Mouse (Mus musculus) urinary bladder, postnatal 0 days (tissue): ENCODE measurements around the gene Tgm2. TPM values are rescaled to one million over a fixed set of nuclear protein-coding genes. Genes with fewer than 3 reads are reported as not detected.

Experiments used
- polyA plus RNA-seq: library from polyadenylated mRNA; unstranded; fragments of >200 nt; fragmentation: Nextera tagmentation; extraction: Ambion mirVana; gene quantifications from 2 replicates; pipeline ENCODE4 v1.2.1, GENCODE M21; 2015

Gene Tgm2
- polyA plus RNA-seq, result 102 and 217 TPM in 2 replicates

DNA sequence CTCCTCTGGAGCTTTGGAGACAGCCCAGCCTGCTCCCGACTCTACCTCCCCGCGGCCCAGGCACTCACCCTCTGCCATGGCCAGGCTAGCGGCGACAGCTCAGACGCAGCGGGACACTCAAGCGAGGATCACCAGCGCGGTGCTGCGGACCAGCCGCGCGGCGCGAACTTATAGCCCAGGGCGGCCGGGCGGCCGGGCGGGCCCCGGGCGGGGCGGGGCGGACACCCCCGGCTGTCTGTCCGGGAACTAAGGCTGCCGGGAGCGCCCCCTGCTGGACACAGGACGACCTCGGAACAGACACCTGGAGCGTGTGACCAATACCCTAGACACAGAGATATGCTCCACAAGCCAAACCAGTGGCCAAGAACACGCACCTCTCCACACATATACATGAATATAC lies at the start of gene Tgm2:
TSS of gene Tgm2 (minus strand) at position 214 of the 400 bp plus-strand sequence.

Other genes with a start within 250 kb of the Tgm2 start
- not detected in 2 replicates for gene Vstm2l, start 231.8 kb downstream of the Tgm2 start, polyA plus RNA-seq
- 10.3 and 11.1 TPM in 2 replicates for gene Tti1, start 118.0 kb downstream of the Tgm2 start, polyA plus RNA-seq
- gene Rprd1b, start 117.9 kb downstream of the Tgm2 start, polyA plus RNA-seq, result 17.5 and 18.7 TPM in 2 replicates
- 1.2 and 1.6 TPM in 2 replicates for gene D630003M21Rik, start 82.8 kb upstream of the Tgm2 start, polyA plus RNA-seq
- not detected in 2 replicates for gene Bpi, start 111.7 kb upstream of the Tgm2 start, polyA plus RNA-seq
- 30.2 and 31.3 TPM in 2 replicates for gene Lbp, start 160.1 kb upstream of the Tgm2 start, polyA plus RNA-seq
- gene Snhg11, start 229.2 kb upstream of the Tgm2 start, polyA plus RNA-seq, result 6.4 and 6.9 TPM in 2 replicates